Mouse (Mus musculus) monocyte, adult 59 days (primary cell): ENCODE results near the gene Adcy3. TPM values are rescaled to one million over a fixed set of nuclear protein-coding genes. Genes with fewer than 3 reads are reported as not detected.

Experiments
- total RNA-seq, 2 experiments: library from RNA; stranded (reverse); gene quantifications; one replicate each; pipeline ENCODE4 v1.2.4; 2023

Gene Adcy3
- total RNA-seq: 10 to 100 TPM; 20.6 to 21.1 TPM

DNA sequence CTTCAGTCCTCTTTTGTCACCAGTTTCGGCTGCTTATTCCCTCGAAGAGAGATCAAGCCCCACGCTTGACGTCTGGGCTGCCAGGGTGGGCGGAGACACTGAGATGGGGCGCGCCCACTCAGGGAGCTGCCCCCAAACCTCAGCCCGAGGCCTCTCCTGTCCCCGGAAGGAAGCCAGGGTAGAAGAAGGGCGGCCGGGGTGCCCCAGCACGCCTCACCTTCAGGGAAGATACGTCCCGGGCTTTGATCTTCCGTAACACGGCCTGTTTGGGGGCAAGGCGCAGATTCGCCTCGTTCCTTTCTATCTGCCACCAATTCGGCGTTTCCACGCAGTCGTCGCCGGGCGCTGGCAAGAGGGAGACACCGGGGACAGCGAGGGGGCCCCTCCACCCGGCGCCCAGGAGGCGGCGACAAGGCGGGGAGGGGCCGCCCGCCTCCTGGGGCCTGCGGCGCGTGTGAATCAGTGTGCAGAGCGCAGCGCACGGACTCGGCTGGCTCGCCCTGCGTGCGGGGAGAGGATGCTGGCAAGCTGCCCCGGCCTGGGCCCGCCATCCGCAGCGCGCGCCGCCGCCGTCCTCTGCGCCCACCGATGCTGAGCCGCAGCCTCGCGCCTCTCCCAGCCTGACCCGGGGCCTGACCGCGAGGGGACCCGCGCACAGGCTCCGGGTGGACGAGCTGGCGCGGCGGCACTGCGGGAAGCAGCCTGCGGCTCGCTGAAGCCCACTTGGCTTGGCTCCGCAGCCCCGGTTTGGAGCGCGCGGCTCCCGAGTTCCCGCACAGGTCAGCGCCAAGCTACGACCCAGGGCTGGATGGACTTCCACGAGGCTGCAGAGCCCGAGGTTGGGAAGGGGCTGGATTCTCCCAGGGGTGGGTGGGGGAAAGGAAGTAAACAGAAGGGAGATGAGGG is at the start of gene Adcy3:
Gene Adcy3, plus strand, starts transcription at position 163 of the 906 bp plus-strand sequence.

DNA sequence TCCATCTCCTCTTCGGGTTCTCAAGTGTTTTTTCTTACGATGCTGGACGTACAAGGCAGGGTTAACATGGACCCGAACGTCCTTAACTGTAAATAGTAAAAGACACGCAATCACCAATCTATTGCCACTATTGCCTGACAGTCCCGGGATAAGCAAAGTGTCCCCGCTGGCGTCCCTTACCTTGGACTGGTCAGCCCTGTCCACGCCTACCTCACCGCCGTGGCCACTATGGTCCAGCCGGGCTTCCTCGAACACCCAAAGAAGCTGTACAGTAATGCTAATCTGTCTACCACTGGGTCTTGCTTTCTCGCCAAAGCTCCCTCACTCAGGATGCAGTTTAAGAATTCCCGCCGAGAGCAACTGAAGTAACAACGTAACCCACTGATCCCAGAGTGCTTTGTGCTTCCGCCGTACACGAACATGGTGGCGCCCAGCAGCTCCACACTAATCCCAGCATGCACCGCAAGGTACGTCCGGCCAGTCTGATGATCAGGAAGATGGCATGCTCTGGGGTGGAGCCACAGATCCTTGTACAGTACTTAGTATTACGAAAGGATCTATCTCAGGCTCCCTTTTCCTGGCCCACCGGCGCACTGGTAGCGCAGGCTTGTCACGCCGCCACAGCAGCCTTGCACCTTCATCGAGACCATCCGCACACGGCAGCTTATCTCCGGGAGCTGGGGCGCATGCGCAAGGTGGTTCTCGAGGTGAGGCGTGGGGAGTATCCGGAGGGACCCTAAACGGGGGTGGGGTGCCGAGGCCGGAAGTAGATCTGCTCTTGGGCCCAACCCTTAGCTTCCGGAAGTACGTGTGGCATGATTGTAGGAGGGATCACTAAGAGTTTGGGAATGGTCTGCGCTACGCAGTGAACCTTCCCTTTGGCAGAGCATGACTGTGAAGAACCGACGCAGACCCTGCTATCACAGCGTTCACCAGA is 100.9 kb downstream of the Adcy3 start, which contains the start of the genes Ptrhd1 and Cenpo:
Gene Ptrhd1, plus strand, starts transcription at position 456 of the 937 bp plus-strand sequence.
Gene Cenpo, minus strand, starts transcription at position 723 of the 937 bp plus-strand sequence.

Other genes with a start within 250 kb of the Adcy3 start
- 1 to 10 TPM in 1 of 2 experiments, under 1 TPM in 1; 0.52 to 1.5 TPM for gene Pomc, start 178.2 kb upstream of the Adcy3 start, total RNA-seq
- under 1 TPM; 0.15 to 0.42 TPM for gene Efr3b, start 94.2 kb upstream of the Adcy3 start, total RNA-seq
- gene Dnajc27, start 50.5 kb upstream of the Adcy3 start, total RNA-seq: 1 to 10 TPM; 7.4 to 7.5 TPM
- 1 to 10 TPM; 6.0 to 6.9 TPM for gene Ptrhd1, start 100.9 kb downstream of the Adcy3 start, total RNA-seq
- 10 to 100 TPM; 12.9 to 13.8 TPM for gene Cenpo, start 101.2 kb downstream of the Adcy3 start, total RNA-seq